Mouse (Mus musculus): ENCODE measurements around the gene Coa4. TPM values are rescaled to one million over a fixed set of nuclear protein-coding genes. Genes with fewer than 3 reads are reported as not detected.
A peak's percentile ranks its signal among the peaks of the same experiment; 100 is the strongest.

The Coa4 gene
- polyA plus RNA-seq, 1 experiment from 2014 or later, result 12.6 TPM

DNA sequence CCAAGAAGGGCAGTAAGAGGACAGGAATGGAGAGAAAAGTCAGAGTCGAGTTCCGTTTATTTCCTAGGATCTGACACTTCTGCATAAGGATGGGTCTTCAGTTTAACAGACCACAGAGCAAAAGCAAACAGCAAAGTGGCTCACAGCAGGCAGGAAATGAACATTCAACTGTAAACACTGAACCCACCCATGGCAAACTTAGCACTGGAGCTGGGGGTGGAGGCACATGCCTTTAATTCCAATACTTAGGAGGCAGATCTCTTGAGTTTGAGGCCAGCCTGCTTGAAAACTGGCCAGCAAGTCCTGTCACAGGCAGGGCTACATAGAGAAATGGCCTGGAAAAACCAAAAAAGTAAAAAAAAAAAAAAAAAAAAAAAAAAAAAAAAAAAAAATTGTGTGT, 3.4 kb upstream of the Coa4 start:
- ChIA-PET CTCF (no interaction called here), POLR2A (interaction anchor here (0.7 kb wide), 1 partner anchor 10 kb away, joined by 3 read pairs; no protein-coding TSS in a partner anchor)
- ATAC-seq (no peak), DNase-seq (ENCODE audit: low read depth, low spot score) (no peak)
- H3K27me3 ChIP-seq, result no peaks in the 10 kb centered on the region
- no peak for TF ChIP-seq CTCF (IDR thresholded peaks at IDR 0.05)
- in situ Hi-C loops (cut with MboI; ENCODE audit: low pct_unique_long_range_greater_than_20kb), result no loop called here

DNA sequence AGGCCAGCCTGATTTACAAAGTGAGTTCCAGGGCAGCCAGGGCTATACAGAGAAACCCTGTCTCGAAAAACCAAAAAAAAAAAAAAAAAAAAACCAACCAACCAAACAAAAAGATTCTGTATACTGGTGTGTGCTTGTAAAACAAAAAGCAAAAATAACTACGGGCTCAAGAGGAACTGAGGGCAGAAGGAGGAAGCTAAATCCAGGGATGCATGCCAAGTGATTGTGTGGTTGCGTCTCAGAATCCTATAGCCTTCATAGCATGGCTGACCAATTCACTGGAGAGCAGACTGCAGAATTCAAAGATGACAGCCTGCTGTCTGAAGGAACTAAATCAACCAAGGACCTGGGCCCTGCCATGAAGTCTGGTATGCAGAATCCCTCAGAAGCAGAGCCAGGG, 2.7 kb upstream of the Coa4 start:
- ATAC-seq (no peak), DNase-seq (ENCODE audit: low read depth, low spot score) (no peak)
- CTCF ChIA-PET, result no interaction called here
- H3K27me3 ChIP-seq, result no peaks in the 10 kb centered on the region
- POLR2A ChIA-PET, result interaction anchor here (0.7 kb wide), 1 partner anchor 11 kb away, joined by 3 read pairs; no protein-coding TSS in a partner anchor
- in situ Hi-C loops (cut with MboI; ENCODE audit: low pct_unique_long_range_greater_than_20kb), result no loop called here
- no peak for TF ChIP-seq CTCF (IDR thresholded peaks at IDR 0.05)

DNA sequence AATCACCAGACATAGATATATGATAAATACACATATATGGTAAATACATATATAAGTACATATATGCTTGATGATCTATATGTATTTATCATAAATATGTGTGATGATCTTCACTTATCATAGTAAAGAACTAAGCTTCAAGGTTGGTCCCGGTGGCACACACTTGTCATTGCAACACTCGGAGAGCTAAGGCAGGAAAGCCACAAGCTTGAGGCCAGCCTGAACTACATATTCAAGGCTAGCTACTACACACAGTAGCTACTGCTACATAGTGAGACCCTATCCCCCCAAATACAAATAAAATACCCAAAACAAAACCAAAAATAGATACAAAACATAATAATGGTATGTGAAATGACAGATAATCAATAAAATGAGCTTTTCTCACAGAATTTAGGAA, 1.0 kb upstream of the Coa4 start:
- DNase-seq (ENCODE audit: low read depth, low spot score) (no peak), ATAC-seq (no peak)
- TF ChIP-seq CTCF (IDR thresholded peaks at IDR 0.05), result no peak
- in situ Hi-C loops (cut with MboI; ENCODE audit: low pct_unique_long_range_greater_than_20kb), result no loop called here
- POLR2A ChIA-PET, result interaction anchor here (1.2 kb wide), 1 partner anchor 103 kb away, joined by 3 read pairs; no protein-coding TSS in a partner anchor
- H3K27me3 ChIP-seq, result no peaks in the 10 kb centered on the region
- CTCF ChIA-PET, result interaction anchor here (0.6 to 0.7 kb wide), 2 partner anchors 15 to 312 kb away, joined by 3 to 4 read pairs; no protein-coding TSS in a partner anchor

DNA sequence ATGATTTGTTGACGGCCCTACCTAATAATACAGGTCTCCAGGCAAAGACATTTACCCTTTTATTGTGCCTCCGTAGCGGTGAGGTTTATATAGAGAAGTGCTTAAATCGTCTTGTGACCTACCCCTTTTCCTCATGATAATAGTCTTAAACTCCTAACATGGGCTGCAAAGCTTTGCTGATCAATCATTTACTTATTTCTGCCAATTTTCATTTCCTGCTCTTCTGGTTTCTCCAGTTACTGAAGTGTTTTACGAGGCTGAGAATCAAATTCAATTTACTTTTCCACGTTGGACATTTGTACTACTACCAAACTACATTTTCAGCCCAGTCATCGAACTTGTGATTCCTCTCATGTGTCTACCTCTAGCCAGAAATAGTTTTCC, 640 bp downstream of the Coa4 start:
- DNase-seq (ENCODE audit: low read depth, low spot score), result no peak
- no peak for ATAC-seq
- no peak for TF ChIP-seq CTCF (IDR thresholded peaks at IDR 0.05)
- no peaks in the 10 kb centered on the region for H3K27me3 ChIP-seq
- in situ Hi-C loops (cut with MboI; ENCODE audit: low pct_unique_long_range_greater_than_20kb), result no loop called here
- ChIA-PET CTCF (interaction anchor here (1.3 kb wide), 1 partner anchor 101 kb away, joined by 3 read pairs; no protein-coding TSS in a partner anchor), POLR2A (interaction anchor here (1.0 kb wide), 1 partner anchor 14 kb away, joined by 3 read pairs; no protein-coding TSS in a partner anchor)

DNA sequence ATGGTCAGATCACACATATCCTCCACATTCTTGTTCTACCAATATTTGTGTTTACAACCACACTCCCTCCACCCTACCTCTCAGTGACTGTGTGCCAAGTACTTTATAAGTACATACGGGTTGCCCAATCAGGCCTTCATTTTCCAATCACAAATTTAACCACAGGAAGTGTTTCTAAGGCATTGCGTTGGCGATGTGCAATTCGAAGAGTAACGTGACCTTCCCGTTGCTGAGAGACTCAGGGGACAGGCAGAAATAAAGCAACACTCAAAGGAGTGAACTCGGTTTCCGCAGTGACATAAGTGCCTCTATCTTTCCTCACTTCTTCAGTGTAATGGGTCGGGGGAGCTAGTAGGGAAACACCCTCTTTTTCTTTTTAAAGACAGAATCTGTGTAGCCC, 2.6 kb downstream of the Coa4 start:
- TF ChIP-seq CTCF (IDR thresholded peaks at IDR 0.05), result no peak
- ChIA-PET POLR2A (no interaction called here), CTCF (interaction anchor here (1.2 kb wide), 1 partner anchor 19 kb away, joined by 3 read pairs; no protein-coding TSS in a partner anchor)
- no peaks in the 10 kb centered on the region for H3K27me3 ChIP-seq
- in situ Hi-C loops (cut with MboI; ENCODE audit: low pct_unique_long_range_greater_than_20kb), result no loop called here
- no peak for ATAC-seq
- no peak for DNase-seq (ENCODE audit: low read depth, low spot score)

DNA sequence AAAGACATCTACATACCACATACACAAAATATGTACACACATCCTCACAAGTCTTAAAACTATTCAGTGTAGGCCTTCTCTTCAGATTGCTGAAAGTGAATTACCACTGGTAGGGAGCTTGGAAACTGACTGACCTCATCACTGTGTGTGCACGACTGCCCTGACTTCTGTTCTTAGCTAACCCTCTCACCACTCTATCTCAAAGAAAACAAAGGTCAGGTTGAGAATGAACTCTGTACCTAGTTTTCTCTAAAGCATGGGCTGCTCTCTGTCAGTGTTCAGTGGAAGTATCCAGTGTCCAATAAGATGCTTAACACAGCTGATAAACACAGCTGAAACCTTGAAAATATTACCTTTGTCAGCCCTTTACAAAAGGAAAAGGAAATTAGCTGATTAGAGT, 7.6 kb downstream of the Coa4 start:
- no peak for DNase-seq (ENCODE audit: low read depth, low spot score)
- ATAC-seq, result no peak
- H3K27me3 ChIP-seq, result no peaks in the 10 kb centered on the region
- CTCF ChIA-PET, result interaction anchor here (0.7 kb wide), 1 partner anchor 11 kb away, joined by 3 read pairs; no protein-coding TSS in a partner anchor
- POLR2A ChIA-PET, result no interaction called here
- no peak for TF ChIP-seq CTCF (IDR thresholded peaks at IDR 0.05)
- in situ Hi-C loops (cut with MboI; ENCODE audit: low pct_unique_long_range_greater_than_20kb), result no loop called here

DNA sequence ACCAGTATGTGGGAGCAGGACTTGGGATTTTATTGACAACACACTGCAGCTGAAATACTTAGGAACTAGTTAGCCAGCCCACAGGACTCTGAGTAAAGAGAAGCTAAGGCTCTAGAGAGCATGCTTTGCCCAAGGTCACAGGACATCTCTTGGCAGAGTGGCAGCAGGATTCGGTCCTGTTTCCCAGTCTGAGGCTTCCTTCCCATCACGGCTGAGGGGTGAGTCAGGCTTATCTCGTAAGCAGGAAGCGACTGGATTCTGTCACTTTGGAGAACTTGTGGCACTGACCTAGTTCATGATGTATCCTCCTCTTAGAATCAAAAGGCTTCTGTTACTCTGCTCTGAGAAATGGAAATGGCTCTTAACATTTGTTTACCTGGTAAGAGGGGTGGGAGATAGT, 10.8 kb downstream of the Coa4 start:
- in situ Hi-C loops (cut with MboI; ENCODE audit: low pct_unique_long_range_greater_than_20kb), result no loop called here
- H3K27me3 ChIP-seq, result no peaks in the 10 kb centered on the region
- ChIA-PET CTCF (interaction anchor here (0.8 to 1.7 kb wide), 2 partner anchors 23 to 27 kb away, joined by 3 to 4 read pairs; no protein-coding TSS in a partner anchor), POLR2A (no interaction called here)
- ATAC-seq (no peak), DNase-seq (ENCODE audit: low read depth, low spot score) (no peak)
- no peak for TF ChIP-seq CTCF (IDR thresholded peaks at IDR 0.05)

DNA sequence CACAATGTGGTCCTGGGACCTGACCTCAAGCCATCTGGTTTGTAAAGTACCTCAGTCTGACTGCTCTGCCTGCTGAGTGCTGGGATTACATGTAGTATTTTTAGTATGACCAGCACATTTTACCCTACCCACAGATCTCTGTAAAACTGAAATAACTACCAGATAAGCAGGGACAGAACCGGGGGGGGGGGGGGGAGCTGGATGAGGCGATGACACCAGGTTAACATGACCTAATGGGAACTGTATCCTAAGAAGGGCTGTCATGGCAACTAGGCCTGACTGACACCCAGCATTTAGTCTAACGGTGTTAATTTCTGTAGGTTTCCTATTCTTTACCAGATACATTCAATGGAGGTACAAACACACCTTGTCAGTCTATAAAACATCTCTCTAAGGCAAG, 12.9 kb downstream of the Coa4 start:
- in situ Hi-C loops (cut with MboI; ENCODE audit: low pct_unique_long_range_greater_than_20kb), result no loop called here
- ChIA-PET CTCF (interaction anchor here (1.0 kb wide), 1 partner anchor 94 kb away, joined by 3 read pairs; no protein-coding TSS in a partner anchor), POLR2A (no interaction called here)
- no peak for TF ChIP-seq CTCF (IDR thresholded peaks at IDR 0.05)
- no peak for DNase-seq (ENCODE audit: low read depth, low spot score)
- no peaks in the 10 kb centered on the region for H3K27me3 ChIP-seq
- no peak for ATAC-seq

DNA sequence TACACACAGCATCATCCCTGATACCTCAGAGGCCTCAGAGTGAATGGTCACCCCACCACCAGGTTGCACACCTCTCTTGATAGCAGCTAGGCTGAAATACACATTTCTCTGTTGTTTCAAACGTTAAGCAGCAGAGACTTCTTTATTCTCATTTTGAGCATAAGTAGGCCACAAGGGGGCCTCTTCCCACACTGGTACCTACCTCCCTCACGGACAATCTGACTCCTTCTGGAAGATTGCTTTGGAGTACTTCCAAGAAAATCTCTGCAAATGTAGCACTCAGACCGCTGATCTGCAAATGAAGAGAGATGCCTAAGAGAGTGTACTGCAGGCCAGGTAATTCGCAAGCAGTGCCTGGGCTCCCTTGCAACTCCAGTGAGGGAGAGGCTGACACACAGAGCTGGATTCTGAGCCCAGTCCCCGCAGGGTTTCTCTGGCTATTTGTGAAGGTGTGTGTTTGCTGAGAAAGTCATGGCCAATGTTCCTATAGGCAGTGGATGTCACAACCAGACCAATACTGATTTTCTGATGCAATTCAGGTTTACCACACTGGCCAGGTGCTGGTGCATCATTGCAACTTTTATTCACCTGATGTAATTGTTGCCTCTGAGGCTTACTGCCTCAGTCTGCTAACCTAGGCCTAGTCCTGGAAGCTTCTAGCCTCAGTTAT, 13.6 kb downstream of the Coa4 start:
- CTCF ChIA-PET, result interaction anchor here (1.0 kb wide), 1 partner anchor 94 kb away, joined by 3 read pairs; no protein-coding TSS in a partner anchor
- POLR2A ChIA-PET, result no interaction called here
- TF ChIP-seq CTCF (IDR thresholded peaks at IDR 0.05), result peak; percentile 57
- no peaks in the 10 kb centered on the region for H3K27me3 ChIP-seq
- no peak for DNase-seq (ENCODE audit: low read depth, low spot score)
- no peak for ATAC-seq
- in situ Hi-C loops (cut with MboI; ENCODE audit: low pct_unique_long_range_greater_than_20kb), result no loop called here

DNA sequence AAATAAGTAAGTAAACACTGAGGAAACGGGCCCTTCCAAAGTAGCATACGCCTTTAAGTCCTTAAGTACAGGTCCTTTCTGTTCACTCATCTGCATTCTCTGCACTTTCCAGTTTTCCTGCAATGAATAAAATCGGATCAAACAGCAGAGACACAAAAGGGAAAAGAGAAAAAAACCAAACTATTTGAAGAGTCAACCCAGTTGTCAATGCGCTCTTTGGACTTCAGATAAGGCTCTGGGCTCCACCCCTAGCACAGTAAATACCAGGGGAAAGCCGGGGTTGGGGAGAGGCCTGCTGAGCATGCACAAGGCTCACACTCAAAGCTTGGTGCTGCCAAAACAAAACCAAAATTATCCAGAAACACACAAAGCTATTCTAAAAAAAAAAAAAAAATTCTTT, 18.1 kb downstream of the Coa4 start:
- ATAC-seq (no peak), DNase-seq (ENCODE audit: low read depth, low spot score) (no peak)
- no peak for TF ChIP-seq CTCF (IDR thresholded peaks at IDR 0.05)
- H3K27me3 ChIP-seq, result no peaks in the 10 kb centered on the region
- CTCF ChIA-PET, result interaction anchor here (0.8 to 2.1 kb wide), 6 partner anchors 10 to 89 kb away, joined by 3 to 7 read pairs (median 3); no protein-coding TSS in a partner anchor
- in situ Hi-C loops (cut with MboI; ENCODE audit: low pct_unique_long_range_greater_than_20kb), result no loop called here
- POLR2A ChIA-PET, result no interaction called here

DNA sequence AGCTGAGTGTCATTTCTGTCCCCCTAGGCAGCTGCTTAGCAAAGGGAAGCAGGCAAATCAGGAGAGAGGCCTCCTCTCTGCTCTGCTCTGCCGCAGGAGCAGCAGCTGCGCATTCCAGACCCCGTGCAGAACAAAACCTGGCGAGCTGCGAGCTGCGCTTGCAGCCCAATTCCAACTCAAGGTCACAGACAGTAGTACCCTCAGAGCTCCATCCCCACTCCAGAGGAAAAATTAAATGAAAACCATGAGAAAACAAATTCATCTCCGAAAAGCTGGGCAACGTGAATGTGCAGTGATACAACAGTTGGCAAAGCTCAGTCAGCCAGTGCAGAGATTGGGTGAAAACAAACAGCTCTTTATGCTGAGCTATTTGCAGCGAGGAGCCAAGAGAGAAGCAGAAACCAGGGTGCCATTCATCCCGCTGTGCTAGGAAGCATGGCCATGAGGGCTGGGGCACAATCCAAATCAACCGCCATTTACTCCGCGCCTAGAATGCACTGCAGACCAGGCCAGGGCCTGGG, 18.6 kb downstream of the Coa4 start:
- in situ Hi-C loops (cut with MboI; ENCODE audit: low pct_unique_long_range_greater_than_20kb), result no loop called here

More for the DNA sequence above, 18.6 kb downstream of the Coa4 start:
- no peak for ATAC-seq
- no peak for DNase-seq (ENCODE audit: low read depth, low spot score)
- ChIA-PET POLR2A (no interaction called here), CTCF (interaction anchor here (0.8 to 2.1 kb wide), 4 partner anchors 11 to 89 kb away, joined by 3 to 7 read pairs (median 4); no protein-coding TSS in a partner anchor)
- TF ChIP-seq CTCF (IDR thresholded peaks at IDR 0.05), result no peak
- H3K27me3 ChIP-seq, result no peaks in the 10 kb centered on the region
